Mouse (Mus musculus) megakaryocyte-erythroid progenitor cell, adult 5-6 weeks (primary cell): Measurements from ENCODE around the gene Rac2. TPM values are rescaled to one million over a fixed set of nuclear protein-coding genes. Genes with fewer than 3 reads are reported as not detected.

Experiments
- ATAC-seq: replicated peaks from 2 replicates; pipeline ENCODE4 v1.8.0; 2016; ENCODE audit warnings: mild to moderate bottlenecking, inconsistent platforms; ENCODE audit not compliant: severe bottlenecking, poor library complexity, low FRiP score, low TSS enrichment
- total RNA-seq, 2 experiments: library from RNA; stranded (forward) in 1 of 2; stranded (reverse) in 1 of 2; fragments of 200-1000, 215-1000 nt in 1 of 2; fragments of >200 nt in 1 of 2; fragmentation: Nextera tagmentation in 1 of 2; gene quantifications; 2 replicates each; pipeline ENCODE4 v1.2.3; 2014 to 2017

Gene Rac2
- total RNA-seq, 2 experiments from 2014 or later: 80.9 to 134 TPM

DNA sequence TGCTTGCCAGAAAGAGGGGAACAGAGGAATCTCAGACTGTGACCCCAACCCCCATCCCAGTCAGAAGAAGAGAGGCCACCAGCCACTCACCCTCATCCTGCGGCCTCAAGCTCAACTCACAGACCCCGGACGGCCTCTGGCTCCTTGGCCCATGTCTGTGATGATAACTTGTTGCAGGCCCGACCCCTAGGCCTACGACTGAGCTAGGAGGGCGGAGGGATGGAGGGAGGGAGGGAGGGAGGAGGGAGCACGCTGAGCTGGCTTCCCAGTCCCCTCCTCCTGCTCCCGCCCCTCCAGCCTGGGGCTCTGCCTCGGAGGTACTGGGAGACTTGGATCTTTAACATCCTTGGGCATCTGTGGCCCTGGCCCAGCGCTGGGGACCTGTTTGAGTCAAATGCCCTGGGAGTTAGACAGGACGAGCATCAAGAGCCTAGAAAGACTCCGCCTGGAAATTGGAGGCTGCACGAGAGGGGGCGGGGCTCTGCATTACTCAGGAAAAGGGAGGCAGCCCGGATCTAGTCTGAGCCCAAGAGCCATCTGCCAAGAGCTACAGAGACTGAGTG lies 43.1 kb downstream of the Rac2 start:
- ATAC-seq: no peak

- ATAC-seq: no peak
Measured at GRCm38 (mm10) chr15:78528726-78529411, 43.7 kb downstream of the Rac2 start.

DNA sequence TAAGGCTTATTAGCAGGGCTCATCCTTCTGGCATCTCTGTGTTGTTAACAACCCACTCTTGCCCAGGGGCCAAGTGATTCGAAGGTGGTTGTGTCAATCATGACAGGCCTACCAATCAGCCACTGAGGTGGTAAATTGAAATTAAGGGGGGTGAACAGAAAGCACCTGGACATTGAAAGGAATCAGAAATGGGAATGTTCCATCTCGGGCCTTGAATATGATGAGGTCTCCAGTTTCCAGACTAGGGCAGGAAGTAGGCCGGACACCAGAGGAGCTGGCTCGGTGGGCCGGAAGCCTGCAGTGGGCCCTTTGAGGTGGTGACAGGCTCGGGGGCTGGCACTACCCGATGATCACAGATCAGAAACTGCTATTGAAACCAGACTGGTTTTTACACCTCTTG lies 44.6 kb downstream of the Rac2 start:
- ATAC-seq: no peak

DNA sequence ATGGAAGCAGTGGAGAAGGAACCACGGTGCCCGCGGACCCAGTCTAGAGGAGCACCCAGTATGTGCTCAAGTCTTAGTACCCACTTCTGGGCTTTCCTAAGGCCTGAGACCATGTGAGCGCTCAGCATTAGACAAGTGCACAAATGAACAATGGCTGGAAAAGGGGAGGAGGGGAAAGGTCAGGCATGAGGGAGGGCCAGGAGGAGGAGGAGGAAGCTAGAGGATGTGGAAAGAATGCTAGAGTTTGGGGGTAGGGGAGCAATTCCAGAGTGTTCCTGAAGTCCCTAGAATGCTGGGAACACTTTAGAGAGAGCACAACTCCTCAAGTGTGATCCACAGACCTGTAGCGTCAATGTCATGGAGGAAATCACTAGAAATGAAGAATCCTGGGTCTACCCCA lies 48.4 kb downstream of the Rac2 start:
- no peak for ATAC-seq

- ATAC-seq: no peak
Measured at GRCm38 (mm10) chr15:78521892-78522291, 50.7 kb downstream of the Rac2 start.

GRCm38 (mm10) chr15:78521331-78521730 lies 51.3 kb downstream of the Rac2 start:
- ATAC-seq: no peak

GRCm38 (mm10) chr15:78520112-78520715 lies 52.4 kb downstream of the Rac2 start:
- ATAC-seq: no peak

- no peak for ATAC-seq
Measured at GRCm38 (mm10) chr15:78518221-78518620, 54.4 kb downstream of the Rac2 start.

- ATAC-seq: no peak
Measured at GRCm38 (mm10) chr15:78515759-78516158, 56.8 kb downstream of the Rac2 start.

- peak; percentile 58; the same call in 1 of the 2 replicates for ATAC-seq
Measured at GRCm38 (mm10) chr15:78514393-78515146, 58.0 kb downstream of the Rac2 start.

- no peak for ATAC-seq
Measured at GRCm38 (mm10) chr15:78513019-78513418, 59.6 kb downstream of the Rac2 start.

GRCm38 (mm10) chr15:78511951-78512350 lies 60.6 kb downstream of the Rac2 start:
- no peak for ATAC-seq

DNA sequence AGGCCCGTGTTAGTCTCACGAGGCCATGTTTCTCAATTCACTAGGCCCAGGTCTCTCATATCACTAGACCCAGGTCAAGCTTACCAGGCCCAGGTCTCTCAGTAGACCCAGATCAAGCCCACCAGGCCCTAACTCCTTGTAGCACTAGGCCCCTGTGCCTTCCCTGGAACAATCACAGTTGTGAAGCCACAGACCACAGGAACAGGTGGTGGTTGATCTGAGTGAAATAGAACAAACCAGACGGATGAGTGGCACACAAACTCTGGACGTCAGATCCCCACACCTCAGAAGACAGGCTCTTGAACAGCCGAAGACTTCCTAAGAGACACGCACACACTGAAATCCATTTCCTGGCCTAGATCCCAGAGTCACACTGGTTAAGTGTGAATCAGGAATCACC lies 61.8 kb downstream of the Rac2 start:
- no peak for ATAC-seq

- ATAC-seq: no peak
Measured at GRCm38 (mm10) chr15:78510121-78510576, 62.4 kb downstream of the Rac2 start.

DNA sequence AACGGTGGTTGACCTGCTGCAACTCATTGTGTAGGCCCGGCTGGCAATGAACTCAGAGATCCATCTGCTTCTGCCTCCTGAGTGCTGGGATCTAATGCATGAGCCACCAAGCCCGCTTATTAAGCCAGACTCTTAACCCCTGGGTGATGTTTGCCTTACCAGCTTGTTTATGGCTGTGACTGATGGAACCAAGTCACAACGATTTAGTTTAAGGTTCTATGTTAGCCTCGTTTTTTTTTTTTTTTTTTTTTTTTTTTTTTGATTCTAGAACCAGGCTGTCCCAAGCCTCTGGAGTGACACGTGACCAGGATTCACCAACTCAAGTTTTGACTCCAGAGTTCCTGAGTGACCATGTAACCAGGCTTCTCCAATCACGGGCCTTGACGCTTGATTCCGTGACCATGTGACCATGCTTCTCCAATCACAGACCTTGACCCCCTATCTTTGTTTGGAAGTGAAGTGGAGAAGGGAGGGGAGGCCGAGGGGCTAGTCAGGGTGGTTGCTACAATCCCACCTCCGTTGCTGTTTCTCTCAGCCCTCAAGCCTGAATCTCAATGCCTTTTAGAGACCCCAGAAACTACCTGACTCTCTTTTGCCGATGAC lies 63.2 kb downstream of the Rac2 start:
- no peak for ATAC-seq

Other genes starting within 250 kb of the Rac2 start
- 0.11 and 2.9 TPM in 2 replicates for gene Csf2rb, start 247.0 kb downstream of the Rac2 start, total RNA-seq (2014; fragmentation: Nextera tagmentation)
- gene Csf2rb, start 247.0 kb downstream of the Rac2 start, total RNA-seq (2017): 0.33 and 1.7 TPM in 2 replicates
- gene Tex33, start 176.9 kb downstream of the Rac2 start, total RNA-seq (2014; fragmentation: Nextera tagmentation): not detected in 2 replicates
- not detected in 2 replicates for gene Tex33, start 176.9 kb downstream of the Rac2 start, total RNA-seq (2017)
- gene Tst, start 166.9 kb downstream of the Rac2 start, total RNA-seq (2014; fragmentation: Nextera tagmentation): 6.4 and 10.2 TPM in 2 replicates
- gene Tst, start 166.9 kb downstream of the Rac2 start, total RNA-seq (2017): 0.80 and 2.1 TPM in 2 replicates
- gene Mpst, start 166.4 kb downstream of the Rac2 start, total RNA-seq (2014; fragmentation: Nextera tagmentation): 18.7 and 23.2 TPM in 2 replicates
- 37.0 and 41.1 TPM in 2 replicates for gene Mpst, start 166.4 kb downstream of the Rac2 start, total RNA-seq (2017)
- 0.82 TPM in 1 of 2 replicates, not detected in the other for gene Kctd17, start 144.2 kb downstream of the Rac2 start, total RNA-seq (2014; fragmentation: Nextera tagmentation)
- gene Kctd17, start 144.2 kb downstream of the Rac2 start, total RNA-seq (2017): 2.2 TPM in 1 of 2 replicates, not detected in the other
- 0.96 TPM in 1 of 2 replicates, not detected in the other for gene Tmprss6, start 104.1 kb downstream of the Rac2 start, total RNA-seq (2014; fragmentation: Nextera tagmentation)
- 0.46 TPM in 1 of 2 replicates, not detected in the other for gene Tmprss6, start 104.1 kb downstream of the Rac2 start, total RNA-seq (2017)
- gene Il2rb, start 77.5 kb downstream of the Rac2 start, total RNA-seq (2014; fragmentation: Nextera tagmentation): 8.6 and 18.4 TPM in 2 replicates
- 0.88 and 9.5 TPM in 2 replicates for gene Il2rb, start 77.5 kb downstream of the Rac2 start, total RNA-seq (2017)
- 3.1 and 6.9 TPM in 2 replicates for gene C1qtnf6, start 41.4 kb downstream of the Rac2 start, total RNA-seq (2014; fragmentation: Nextera tagmentation)
- gene C1qtnf6, start 41.4 kb downstream of the Rac2 start, total RNA-seq (2017): 0.14 and 1.7 TPM in 2 replicates
- not detected in 2 replicates for gene Sstr3, start 28.1 kb downstream of the Rac2 start, total RNA-seq (2014; fragmentation: Nextera tagmentation)
- gene Sstr3, start 28.1 kb downstream of the Rac2 start, total RNA-seq (2017): not detected in 2 replicates
- gene Cyth4, start 24.3 kb upstream of the Rac2 start, total RNA-seq (2014; fragmentation: Nextera tagmentation): 7.0 and 18.8 TPM in 2 replicates
- 12.9 and 13.1 TPM in 2 replicates for gene Cyth4, start 24.3 kb upstream of the Rac2 start, total RNA-seq (2017)
- gene Elfn2, start 146.0 kb upstream of the Rac2 start, total RNA-seq (2014; fragmentation: Nextera tagmentation): not detected in 2 replicates
- gene Elfn2, start 146.0 kb upstream of the Rac2 start, total RNA-seq (2017): not detected in 2 replicates
- 15.0 and 21.8 TPM in 2 replicates for gene Mfng, start 200.7 kb upstream of the Rac2 start, total RNA-seq (2014; fragmentation: Nextera tagmentation)
- 4.6 and 5.1 TPM in 2 replicates for gene Mfng, start 200.7 kb upstream of the Rac2 start, total RNA-seq (2017)
- 0.42 TPM in 1 of 2 replicates, not detected in the other for gene Card10, start 230.3 kb upstream of the Rac2 start, total RNA-seq (2014; fragmentation: Nextera tagmentation)
- gene Card10, start 230.3 kb upstream of the Rac2 start, total RNA-seq (2017): not detected in 2 replicates